In genomic region chr1:52230404-52230803, GRCm38 (mm10) we compare ENCODE assay signal across 11 mouse cellular contexts. TPM values are rescaled to one million over a fixed set of nuclear protein-coding genes. Genes with fewer than 3 reads are reported as not detected.
A peak's percentile ranks its signal among the peaks of the same experiment; 100 is the strongest.
DNase-seq lines count a peak whose midpoint lies in the region; ATAC-seq lines count a peak whose summit lies in the region.
"Had no signal": no experiment of that assay in that cellular context is flagged by ENCODE, and none has a peak within 500 bp of the region (broad histone marks: within the 10 kb centered on the region; RNA-seq: fewer than 3 reads in every experiment).

No protein-coding gene starts in this region.

- 0 out of 2 replicates have a peak overlapping the region, but pooled peaks have one; percentile 99 for H3K4me3 ChIP-seq in heart, embryonic 11.5 days (ENCODE audit: low read depth, low read length)
- H3K4me3 ChIP-seq in lung, embryonic 15.5 days, result no peak overlapping the region
- 0 out of 2 replicates have a peak overlapping the region, but pooled peaks have one; percentile 6 for H3K4me3 ChIP-seq in intestine, embryonic 15.5 days (replicated peaks)
- H3K4me3 ChIP-seq in stomach, embryonic 15.5 days (replicated peaks), result no peak overlapping the region

- H3K4me1 ChIP-seq in heart, embryonic 11.5 days (ENCODE audit: control insufficient read depth, insufficient read depth, low read length), result peaks cover 14% of the 10 kb centered on the region
- H3K4me1 ChIP-seq in lung, embryonic 15.5 days, result peaks cover 27% of the 10 kb centered on the region; the same call in 1 of the 2 replicates
- no peaks in the 10 kb centered on the region for H3K4me1 ChIP-seq in intestine, embryonic 15.5 days (replicated peaks)
- H3K4me1 ChIP-seq in stomach, embryonic 15.5 days, result no peaks in the 10 kb centered on the region

- peak overlapping the region; percentile 86 for H3K4me2 ChIP-seq in heart, embryonic 11.5 days
- H3K4me2 ChIP-seq in lung, embryonic 15.5 days, result peak overlapping the region; percentile 80; the same call in 1 of the 2 replicates
- peak overlapping the region; percentile 65 for H3K4me2 ChIP-seq in intestine, embryonic 15.5 days (replicated peaks)
- H3K4me2 ChIP-seq in stomach, embryonic 15.5 days, result peak overlapping the region; percentile 60; the same call in 1 of the 2 replicates

- DNase-seq in heart, postnatal 10 days, result no peak
- no peak for DNase-seq in lung, postnatal 14 days
- no peak for DNase-seq in spleen, postnatal 36 days (ENCODE audit: low spot score in 2 of 2)
- DNase-seq in right cerebral cortex, postnatal 14 days, result no peak
- DNase-seq: adrenal gland, postnatal 14 days; cerebellum, postnatal 10 days; lung, postnatal 36 days had no signal

- WGBS in heart, embryonic 11.5 days (ENCODE audit: insufficient replicate concordance), result 74% methylated on average over 1 of the region's 1 CpGs
- WGBS in lung, embryonic 15.5 days, result 63% methylated on average over 1 of the region's 1 CpGs
- WGBS in intestine, embryonic 15.5 days, result 60% methylated on average over 1 of the region's 1 CpGs
- 43% methylated on average over 1 of the region's 1 CpGs for WGBS in stomach, embryonic 15.5 days

- no peak overlapping the region for H3K9ac ChIP-seq in heart, embryonic 11.5 days (ENCODE audit: low read depth, low read length)
- no peak overlapping the region for H3K9ac ChIP-seq in lung, embryonic 15.5 days
- no peak overlapping the region for H3K9ac ChIP-seq in intestine, embryonic 15.5 days
- no peak overlapping the region for H3K9ac ChIP-seq in stomach, embryonic 15.5 days

- no peaks in the 10 kb centered on the region for H3K36me3 ChIP-seq in heart, embryonic 11.5 days (ENCODE audit: control insufficient read depth, insufficient read depth, low read length)
- H3K36me3 ChIP-seq in lung, embryonic 15.5 days, result no peaks in the 10 kb centered on the region
- no peaks in the 10 kb centered on the region for H3K36me3 ChIP-seq in intestine, embryonic 15.5 days
- H3K36me3 ChIP-seq in stomach, embryonic 15.5 days, result no peaks in the 10 kb centered on the region

- no peaks in the 10 kb centered on the region for H3K27me3 ChIP-seq in heart, embryonic 11.5 days (ENCODE audit: control insufficient read depth, insufficient read depth, low read length)
- no peaks in the 10 kb centered on the region for H3K27me3 ChIP-seq in lung, embryonic 15.5 days
- no peaks in the 10 kb centered on the region for H3K27me3 ChIP-seq in intestine, embryonic 15.5 days (replicated peaks)
- no peaks in the 10 kb centered on the region for H3K27me3 ChIP-seq in stomach, embryonic 15.5 days (replicated peaks)

- no peak overlapping the region for H3K27ac ChIP-seq in heart, embryonic 11.5 days (ENCODE audit: low read depth, low read length)
- no peak overlapping the region for H3K27ac ChIP-seq in lung, embryonic 15.5 days
- H3K27ac ChIP-seq in intestine, embryonic 15.5 days, result no peak overlapping the region
- H3K27ac ChIP-seq in stomach, embryonic 15.5 days, result no peak overlapping the region

- ATAC-seq in heart, embryonic 11.5 days (replicated peaks; ENCODE audit: insufficient number of reproducible peaks, low FRiP score, low TSS enrichment), result no peak
- no peak for ATAC-seq in lung, embryonic 15.5 days (ENCODE audit: borderline replicate concordance, extremely low read depth, low FRiP score, low TSS enrichment)
- no peak for ATAC-seq in intestine, embryonic 15.5 days
- ATAC-seq in stomach, embryonic 15.5 days (ENCODE audit: insufficient read depth, low FRiP score, low read depth), result no peak

- H3K9me3 ChIP-seq in heart, embryonic 11.5 days (replicated peaks; ENCODE audit: control insufficient read depth, low read length), result no peaks in the 10 kb centered on the region
- no peaks in the 10 kb centered on the region for H3K9me3 ChIP-seq in lung, embryonic 15.5 days
- no peaks in the 10 kb centered on the region for H3K9me3 ChIP-seq in intestine, embryonic 15.5 days
- H3K9me3 ChIP-seq in stomach, embryonic 15.5 days, result no peaks in the 10 kb centered on the region

- intact Hi-C loops in heart, postnatal 10 days (cut with DNase I), result loop anchor here (5.0 kb wide), 1 partner anchor 83 kb away; no protein-coding TSS in a partner anchor

RNA-seq across cellular contexts. Expression of gene Gls, which starts 2.6 kb away (rescaled TPM):
- polyA plus RNA-seq in heart, embryonic 11.5 days (2014; fragmentation: Nextera tagmentation; extraction: Ambion mirVana), result 33.0 and 36.0 TPM in 2 replicates
- total RNA-seq in heart, postnatal 10 days (2021), result 100 to 1,000 TPM in 1 of 2 experiments, 10 to 100 TPM in 1; 99.5 to 101 TPM
- 16.6 and 18.3 TPM in 2 replicates for polyA plus RNA-seq in lung, embryonic 15.5 days (2015; fragmentation: Nextera tagmentation; extraction: Ambion mirVana)
- 34.8 and 39.5 TPM in 2 replicates for polyA plus RNA-seq in intestine, embryonic 15.5 days (2015; fragmentation: Nextera tagmentation; extraction: Ambion mirVana)
- 21.7 and 23.3 TPM in 2 replicates for polyA plus RNA-seq in stomach, embryonic 15.5 days (2015; fragmentation: Nextera tagmentation; extraction: Ambion mirVana)

Comparison
In these comparisons a context has a peak if more than half of its experiments do, and no peak if none do; other contexts are left out.
1. H3K4me3 ChIP-seq: peak in heart, embryonic 11.5 days (single experiment) and intestine, embryonic 15.5 days (single experiment); none in lung, embryonic 15.5 days (single experiment) and stomach, embryonic 15.5 days (single experiment).
2. Peak in every context shown above with its lines, with median percentiles within 50 percentile points of each other: H3K4me2 ChIP-seq.